Mouse (Mus musculus) small intestine, adult 2 months (tissue): ENCODE measurements around the gene Atp6v0a4. TPM values are rescaled to one million over a fixed set of nuclear protein-coding genes. Genes with fewer than 3 reads are reported as not detected.

Experiments used
- H3K27ac ChIP-seq: fragments of 200-500 bp; 2 replicates; pipeline ENCODE4 v1.5.1; 2012; ENCODE audit warnings: low read depth, low read length, control low read depth, inconsistent platforms; ENCODE audit not compliant: insufficient read depth
- H3K27me3 ChIP-seq: fragments of 200-500 bp; 2 replicates; pipeline ENCODE4 v1.6.1; 2012; ENCODE audit warnings: mild to moderate bottlenecking, moderate library complexity, low read length, inconsistent platforms; ENCODE audit not compliant: control insufficient read depth, insufficient read depth
- H3K36me3 ChIP-seq: fragments of 200-500 bp; 2 replicates; pipeline ENCODE4 v1.6.1; 2012; ENCODE audit warnings: mild to moderate bottlenecking, low read length, control low read depth, inconsistent platforms; ENCODE audit not compliant: control insufficient read depth, insufficient read depth
- H3K4me1 ChIP-seq: fragments of 200-500 bp; 2 replicates; pipeline ENCODE4 v1.6.1; 2012; ENCODE audit warnings: low read length, inconsistent platforms, mixed read lengths; ENCODE audit not compliant: control insufficient read depth, insufficient read depth, insufficient read length
- H3K4me3 ChIP-seq: fragments of 200-500 bp; 2 replicates; pipeline ENCODE4 v1.5.1; 2012; ENCODE audit warnings: low read depth, mild to moderate bottlenecking, control low read depth, inconsistent platforms, low read length, moderate library complexity
- CTCF ChIP-seq: fragments of 200-500 bp; IDR thresholded peaks from 2 replicates; pipeline ENCODE4 v1.5.1; 2012; ENCODE audit warnings: low read depth, mild to moderate bottlenecking, control low read depth, inconsistent platforms, low read length, moderate library complexity, mixed read lengths; ENCODE audit not compliant: insufficient replicate concordance, insufficient read length; ENCODE audit errors: extremely low read depth
- POLR2A ChIP-seq: fragments of 200-500 bp; IDR thresholded peaks from 2 replicates; pipeline ENCODE4 v1.6.1; 2012; ENCODE audit warnings: low read depth, mild to moderate bottlenecking, control low read depth, inconsistent platforms, low read length, moderate library complexity
- WGBS: fragments of 180-500 bp; shearing (Covaris S2); methylation state at CpG from one replicate; pipeline ENCODE4 v1.1.7; 2018; 5-methylcytosine and 5-hydroxymethylcytosine counted together
- polyA plus RNA-seq: library from polyadenylated mRNA; depleted of rRNA; stranded (reverse); fragments of >200 nt; gene quantifications from 2 replicates; pipeline ENCODE4 v1.2.3, GENCODE M21; 2012

Atp6v0a4 gene
- polyA plus RNA-seq, 1 experiment = not detected

DNA sequence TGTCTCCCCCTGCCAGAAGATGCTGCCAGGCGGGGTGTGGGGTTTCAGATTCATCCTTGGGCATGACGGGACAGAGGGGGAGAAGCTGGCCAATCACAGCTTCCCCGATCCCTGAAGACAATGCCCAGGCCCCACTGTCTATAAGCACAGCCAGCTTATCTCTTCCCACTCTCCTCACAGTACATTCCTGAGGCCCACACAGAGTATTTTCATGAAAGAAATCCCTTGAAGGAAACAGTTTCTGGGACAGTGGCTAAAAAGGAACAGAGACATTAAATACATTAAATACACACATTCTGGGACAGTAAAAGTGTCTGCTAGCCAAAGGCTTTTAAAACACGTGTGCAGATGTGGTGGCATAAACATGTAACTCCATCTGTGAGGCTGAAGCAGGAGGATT is 44.0 kb downstream of the Atp6v0a4 start:
- H3K27me3 ChIP-seq = no peaks in the 10 kb centered on the region
- no peak overlapping the region for H3K4me3 ChIP-seq
- no peaks in the 10 kb centered on the region for H3K4me1 ChIP-seq
- no peak for TF ChIP-seq POLR2A
- no peak for TF ChIP-seq CTCF
- H3K27ac ChIP-seq = no peak overlapping the region
- no peaks in the 10 kb centered on the region for H3K36me3 ChIP-seq
- 80% methylated on average over 4 of the region's 4 CpGs for WGBS

DNA sequence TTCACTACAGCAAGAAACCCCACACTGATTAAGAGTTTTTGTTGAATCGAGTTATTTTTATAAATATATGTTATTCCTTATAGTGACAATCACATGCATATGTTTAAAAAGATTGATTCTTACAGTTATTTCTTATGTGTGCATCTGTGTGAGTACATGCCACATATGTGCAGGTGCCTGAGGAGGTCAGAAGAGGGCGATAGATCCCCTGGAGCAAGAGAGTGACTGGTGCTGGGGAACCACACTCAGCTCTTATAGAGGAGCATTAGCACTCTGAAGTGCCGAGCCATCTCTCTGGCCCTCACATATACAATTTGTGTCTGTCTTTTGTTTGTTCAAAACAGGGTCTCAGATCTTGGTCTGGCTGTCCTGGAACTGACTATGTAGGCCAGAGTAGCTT is 50.8 kb downstream of the Atp6v0a4 start:
- Histone ChIP-seq H3K36me3 (no peaks in the 10 kb centered on the region), H3K4me3 (no peak overlapping the region), H3K27ac (no peak overlapping the region), H3K27me3 (no peaks in the 10 kb centered on the region), H3K4me1 (no peaks in the 10 kb centered on the region)
- WGBS = 94% methylated on average over 3 of the region's 3 CpGs
- TF ChIP-seq POLR2A = no peak
- no peak for TF ChIP-seq CTCF

DNA sequence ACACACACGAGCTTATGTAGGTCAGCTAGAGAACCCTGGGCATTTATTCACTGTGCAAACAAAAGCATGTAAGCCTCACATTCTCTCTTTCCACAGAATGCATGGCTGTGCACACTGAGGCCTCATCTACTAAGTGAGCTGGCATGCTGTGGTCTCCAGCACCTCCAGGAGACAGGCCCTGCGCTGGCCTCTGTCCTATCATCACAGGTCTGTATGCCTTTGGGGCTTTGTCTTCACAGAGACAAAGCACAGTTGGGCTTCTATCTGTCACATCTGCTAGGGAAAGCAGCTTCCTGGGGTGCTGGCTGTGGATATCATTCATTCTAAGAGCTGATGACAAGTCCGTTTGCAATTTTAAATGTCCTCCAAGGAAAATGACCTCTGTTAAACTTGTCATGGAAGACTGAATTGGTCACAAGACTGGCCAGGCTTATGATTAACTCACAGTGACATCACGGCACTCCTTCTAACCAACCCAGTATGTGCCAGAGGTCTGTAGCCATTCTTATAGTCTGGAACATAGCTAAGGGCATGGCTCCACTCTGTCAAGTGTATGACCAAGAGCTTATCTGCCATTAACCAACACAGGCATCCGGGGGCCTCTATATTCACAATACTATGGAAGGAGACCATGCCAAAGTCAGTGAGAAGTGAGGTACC is 52.1 kb downstream of the Atp6v0a4 start:
- H3K27me3 ChIP-seq = no peaks in the 10 kb centered on the region
- no peaks in the 10 kb centered on the region for H3K36me3 ChIP-seq
- H3K4me3 ChIP-seq = no peak overlapping the region
- H3K4me1 ChIP-seq = no peaks in the 10 kb centered on the region
- no peak overlapping the region for H3K27ac ChIP-seq
- WGBS = 74% methylated on average over 5 of the region's 5 CpGs
- no peak for TF ChIP-seq CTCF
- no peak for TF ChIP-seq POLR2A

DNA sequence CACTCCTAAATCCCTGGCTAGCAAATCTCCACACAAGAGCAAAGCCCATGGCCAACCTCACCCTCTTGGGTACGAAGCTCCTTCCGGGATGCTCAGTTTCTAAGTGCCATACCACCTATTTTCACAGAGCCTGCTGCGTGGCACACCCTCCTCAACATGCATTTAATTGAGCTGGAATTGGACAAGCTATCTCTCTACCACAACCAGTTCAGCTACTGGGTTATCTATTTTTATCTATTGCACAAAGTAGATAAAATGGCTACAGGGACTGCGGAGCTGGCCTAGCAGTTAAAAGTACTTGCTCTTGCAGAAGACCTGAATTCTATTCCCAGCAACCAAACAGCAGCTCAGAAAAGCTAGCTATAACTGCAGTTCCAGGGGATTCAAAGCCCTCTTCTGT is 53.1 kb downstream of the Atp6v0a4 start:
- H3K27me3 ChIP-seq = no peaks in the 10 kb centered on the region
- H3K4me1 ChIP-seq = no peaks in the 10 kb centered on the region
- no peak overlapping the region for H3K4me3 ChIP-seq
- H3K36me3 ChIP-seq = no peaks in the 10 kb centered on the region
- no peak overlapping the region for H3K27ac ChIP-seq
- no peak for TF ChIP-seq CTCF
- 78% methylated on average over 4 of the region's 4 CpGs for WGBS

DNA sequence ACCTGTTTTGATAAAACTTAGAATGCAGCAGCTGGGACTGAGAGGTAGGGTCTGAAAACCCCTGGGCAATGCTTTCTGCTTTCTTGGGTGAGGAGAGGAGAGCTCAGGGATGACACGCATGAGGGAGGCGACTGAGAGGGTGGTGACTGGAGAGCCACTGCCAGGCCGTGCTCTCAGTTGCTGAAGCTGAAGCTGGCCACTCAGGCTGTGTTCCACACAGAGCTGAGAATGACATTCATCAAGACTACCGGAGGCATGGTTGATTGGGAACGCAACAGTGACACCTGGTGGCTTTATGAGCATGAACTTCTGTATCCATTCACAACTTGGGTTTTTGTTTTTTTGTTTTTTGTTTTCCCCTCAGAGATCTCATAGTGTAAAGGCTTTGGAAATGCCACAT is 58.2 kb downstream of the Atp6v0a4 start:
- Histone ChIP-seq H3K27ac (no peak overlapping the region), H3K4me3 (no peak overlapping the region), H3K4me1 (no peaks in the 10 kb centered on the region), H3K27me3 (no peaks in the 10 kb centered on the region), H3K36me3 (no peaks in the 10 kb centered on the region)
- under 1% methylated on average over 5 of the region's 5 CpGs for WGBS
- TF ChIP-seq CTCF = peak; percentile 36; the same call in 1 of the 2 replicates
- no peak for TF ChIP-seq POLR2A

GRCm38 (mm10) chr6:38065501-38066122 is 58.8 kb downstream of the Atp6v0a4 start:
- 84% methylated on average over 11 of the region's 11 CpGs for WGBS
- Histone ChIP-seq H3K27me3 (no peaks in the 10 kb centered on the region), H3K36me3 (no peaks in the 10 kb centered on the region), H3K4me1 (no peaks in the 10 kb centered on the region), H3K27ac (no peak overlapping the region), H3K4me3 (no peak overlapping the region)
- TF ChIP-seq CTCF = no peak
- TF ChIP-seq POLR2A = no peak

- no peak overlapping the region for H3K4me3 ChIP-seq
- no peaks in the 10 kb centered on the region for H3K27me3 ChIP-seq
- TF ChIP-seq CTCF (no peak), POLR2A (no peak)
- H3K27ac ChIP-seq = no peak overlapping the region
- 83% methylated on average over 3 of the region's 3 CpGs for WGBS
- H3K4me1 ChIP-seq = no peaks in the 10 kb centered on the region
- no peaks in the 10 kb centered on the region for H3K36me3 ChIP-seq
These were observed 59.3 kb downstream of the Atp6v0a4 start for GRCm38 (mm10) chr6:38065122-38065500.

DNA sequence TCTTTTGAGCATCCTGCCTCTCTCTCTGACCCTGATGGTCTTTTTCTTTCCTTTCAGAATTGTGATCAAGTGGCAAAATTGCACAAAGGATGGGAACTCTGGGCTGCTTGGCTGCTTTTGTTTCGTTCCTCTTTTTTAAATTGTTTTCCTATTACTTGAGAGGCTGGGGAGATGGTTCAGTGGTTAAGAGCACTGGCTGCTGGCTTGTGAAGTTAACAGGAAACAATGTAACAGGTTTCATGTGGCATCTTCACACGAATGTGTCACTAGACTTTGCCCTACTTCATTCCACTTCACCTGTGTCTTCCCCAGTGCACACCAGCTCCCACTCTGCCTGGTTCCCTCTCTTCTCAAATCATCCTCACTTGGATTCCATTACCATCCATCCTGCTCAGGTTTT is 59.8 kb downstream of the Atp6v0a4 start:
- WGBS = 67% methylated on average over 2 of the region's 2 CpGs
- no peak overlapping the region for H3K4me3 ChIP-seq
- no peak for TF ChIP-seq POLR2A
- no peaks in the 10 kb centered on the region for H3K36me3 ChIP-seq
- no peaks in the 10 kb centered on the region for H3K4me1 ChIP-seq
- H3K27ac ChIP-seq = no peak overlapping the region
- H3K27me3 ChIP-seq = no peaks in the 10 kb centered on the region
